Mouse (Mus musculus) CH12.LX (cell line): Measurements from ENCODE around the gene Glrb.

ENCODE experiments used
- CHD1 ChIP-seq: IDR thresholded peaks from 2 replicates; pipeline ENCODE4 v1.6.1; 2012; ENCODE audit warnings: low read depth, low read length, improper control_type of control experiment, inconsistent platforms
- CTCF ChIP-seq, 2 experiments: IDR thresholded peaks in 1 of 2; conservative IDR thresholded peaks in 1 of 2; 2 replicates each; pipeline ENCODE4 v1.5.1; 2011 to 2012; ENCODE audit warnings: low read depth in 2 of 2, low read length in 2 of 2, improper control_type of control experiment in 1 of 2, inconsistent platforms in 1 of 2, mild to moderate bottlenecking in 1 of 2, moderate library complexity in 1 of 2
- E2F4 ChIP-seq: IDR thresholded peaks from 2 replicates; pipeline ENCODE4 v1.6.1; 2011; ENCODE audit warnings: low read depth, low read length, improper control_type of control experiment; ENCODE audit not compliant: insufficient replicate concordance
- GABPA ChIP-seq: IDR thresholded peaks from 2 replicates; pipeline ENCODE4 v1.6.1; 2012; ENCODE audit warnings: low read depth, low read length, improper control_type of control experiment, inconsistent platforms; ENCODE audit not compliant: insufficient replicate concordance
- JUN ChIP-seq: IDR thresholded peaks from 2 replicates; pipeline ENCODE4 v1.6.1; 2011; ENCODE audit warnings: low read depth, mild to moderate bottlenecking, low read length, improper control_type of control experiment, moderate library complexity; ENCODE audit not compliant: insufficient read depth
- MEF2A ChIP-seq: IDR thresholded peaks from 2 replicates; pipeline ENCODE4 v1.6.1; 2014; ENCODE audit warnings: low read depth, mild to moderate bottlenecking, inconsistent platforms, low read length, improper control_type of control experiment, borderline replicate concordance
- POLR2A ChIP-seq: IDR thresholded peaks from 2 replicates; pipeline ENCODE4 v1.6.1; 2011; ENCODE audit warnings: low read depth, mild to moderate bottlenecking, improper control_type of control experiment, low read length
- RAD21 ChIP-seq: IDR thresholded peaks from 2 replicates; pipeline ENCODE4 v1.6.1; 2011; ENCODE audit warnings: low read depth, mild to moderate bottlenecking, low read length, improper control_type of control experiment, moderate library complexity
- SIN3A ChIP-seq: IDR thresholded peaks from 2 replicates; pipeline ENCODE4 v1.6.1; 2012; ENCODE audit warnings: low read length, improper control_type of control experiment, inconsistent platforms
- TBP ChIP-seq: conservative IDR thresholded peaks from 2 replicates; pipeline ENCODE4 v1.6.1; 2011; ENCODE audit warnings: low read depth, low read length, improper control_type of control experiment
- TCF12 ChIP-seq: IDR thresholded peaks from 2 replicates; pipeline ENCODE4 v1.6.1; 2014; ENCODE audit warnings: low read depth, mild to moderate bottlenecking, inconsistent platforms, low read length, improper control_type of control experiment
- USF2 ChIP-seq: conservative IDR thresholded peaks from 2 replicates; pipeline ENCODE4 v1.6.1; 2011; ENCODE audit warnings: low read depth, low read length, improper control_type of control experiment
- ZNF384 ChIP-seq: IDR thresholded peaks from 2 replicates; pipeline ENCODE4 v1.6.1; 2012; ENCODE audit warnings: low read depth, low read length, improper control_type of control experiment, inconsistent platforms

DNA sequence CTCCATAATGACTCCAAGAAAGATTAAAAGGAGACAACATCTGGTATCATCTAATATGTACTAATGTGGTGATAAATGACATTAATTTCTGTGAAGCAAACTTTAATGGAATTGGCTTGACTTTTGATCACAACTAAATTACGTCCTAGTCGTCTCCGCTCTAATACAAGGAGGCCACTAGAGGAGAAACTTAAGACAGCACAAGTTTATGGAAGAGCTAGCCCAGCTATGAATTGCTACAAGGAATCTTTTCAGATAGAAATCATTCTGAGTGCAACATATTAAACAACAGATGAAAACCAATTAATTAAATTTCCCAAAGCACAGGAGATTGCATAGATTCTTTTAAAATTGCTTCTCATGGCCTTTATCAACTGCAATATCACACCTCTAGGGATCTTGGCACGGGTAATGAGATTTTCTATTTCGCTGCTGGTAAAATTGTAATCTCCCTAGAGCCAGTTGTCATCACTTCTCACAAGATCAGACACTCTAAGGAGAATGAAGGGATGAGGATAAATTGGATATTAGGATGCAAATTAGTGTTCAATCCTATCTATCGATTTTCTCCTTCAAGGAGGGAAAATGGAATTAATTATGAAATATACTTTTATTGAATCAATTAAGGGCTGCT lies 32.7 kb downstream of the Glrb start:
- TF ChIP-seq TCF12: no peak
- TF ChIP-seq CTCF (conservative IDR thresholded peaks at IDR 0.05 in 1 of 2, IDR thresholded peaks at IDR 0.05 in 1 of 2; ENCODE audit: low read depth in 2 of 2, low read length in 2 of 2): no peak
- no peak for TF ChIP-seq TBP
- no peak for TF ChIP-seq GABPA
- TF ChIP-seq SIN3A: no peak
- no peak for TF ChIP-seq JUN
- TF ChIP-seq POLR2A: no peak
- no peak for TF ChIP-seq RAD21
- TF ChIP-seq USF2: no peak
- no peak for TF ChIP-seq ZNF384
- TF ChIP-seq CHD1: no peak
- no peak for TF ChIP-seq MEF2A
- TF ChIP-seq E2F4: no peak
